Mouse (Mus musculus) E14TG2a.4 (cell line): ENCODE data around the gene Khnyn.

Experiments used
- H3K27me3 ChIP-seq: 2 replicates; pipeline ENCODE4 v1.6.1; 2014; ENCODE audit warnings: low read length, control low read depth; ENCODE audit not compliant: insufficient read depth
- H3K36me3 ChIP-seq: 2 replicates; pipeline ENCODE4 v1.6.1; 2014; ENCODE audit warnings: low read length, control low read depth; ENCODE audit not compliant: insufficient read depth
- H3K4me1 ChIP-seq: replicated peaks from 2 replicates; pipeline ENCODE4 v1.6.1; 2014; ENCODE audit warnings: low read depth, low read length, control low read depth
- H3K4me3 ChIP-seq: replicated peaks from 2 replicates; pipeline ENCODE4 v1.5.1; 2014; ENCODE audit warnings: mild to moderate bottlenecking, low read length
- H3K9me3 ChIP-seq: 2 replicates; pipeline ENCODE4 v1.6.1; 2014; ENCODE audit warnings: low read length, control low read depth
- CTCF ChIP-seq: conservative IDR thresholded peaks from 2 replicates; pipeline ENCODE4 v1.5.1; 2014; ENCODE audit warnings: low read length
- NANOG ChIP-seq: IDR thresholded peaks from 2 replicates; pipeline ENCODE4 v1.6.1; 2014; ENCODE audit warnings: borderline replicate concordance, low read length, mixed read lengths
- POU5F1 ChIP-seq: IDR thresholded peaks from 2 replicates; pipeline ENCODE4 v1.6.1; 2014; ENCODE audit warnings: low read length, borderline replicate concordance

The Khnyn gene

DNA sequence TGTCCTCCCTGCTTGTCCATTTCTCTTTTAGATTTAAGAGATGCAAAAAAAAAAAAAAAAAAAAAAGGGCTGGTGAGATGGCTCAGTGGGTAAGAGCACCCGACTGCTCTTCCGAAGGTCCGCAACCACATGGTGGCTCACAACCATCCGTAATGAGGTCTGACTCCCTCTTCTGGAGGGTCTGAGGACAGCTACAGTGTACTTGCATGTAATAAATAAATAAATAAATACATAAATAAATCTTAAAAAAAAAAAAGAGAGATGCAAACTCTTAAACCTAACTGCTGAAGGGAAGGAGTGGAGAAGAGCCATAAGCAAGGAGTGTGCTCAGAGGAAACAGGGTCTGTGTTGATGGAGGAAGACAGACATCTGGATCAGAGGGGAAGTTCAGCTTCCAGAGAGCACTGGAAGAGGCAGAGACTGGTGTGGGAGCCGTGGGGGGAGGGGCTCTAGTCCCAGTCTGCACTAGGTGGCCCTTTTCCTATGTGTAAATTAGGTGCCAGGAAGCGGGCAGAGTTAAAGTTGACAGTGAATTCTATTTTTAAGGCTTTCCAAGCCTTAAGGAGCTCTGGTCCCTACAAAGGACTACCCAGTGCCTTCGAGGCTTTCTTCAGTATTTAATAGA lies 6.3 kb upstream of the Khnyn start:
- Histone ChIP-seq H3K36me3 (no peaks in the 10 kb centered on the region), H3K4me3 (no peak overlapping the region), H3K9me3 (no peaks in the 10 kb centered on the region), H3K27me3 (peaks cover 28% of the 10 kb centered on the region), H3K4me1 (peaks cover 61% of the 10 kb centered on the region)
- TF ChIP-seq POU5F1 (no peak), NANOG (no peak), CTCF (no peak)

DNA sequence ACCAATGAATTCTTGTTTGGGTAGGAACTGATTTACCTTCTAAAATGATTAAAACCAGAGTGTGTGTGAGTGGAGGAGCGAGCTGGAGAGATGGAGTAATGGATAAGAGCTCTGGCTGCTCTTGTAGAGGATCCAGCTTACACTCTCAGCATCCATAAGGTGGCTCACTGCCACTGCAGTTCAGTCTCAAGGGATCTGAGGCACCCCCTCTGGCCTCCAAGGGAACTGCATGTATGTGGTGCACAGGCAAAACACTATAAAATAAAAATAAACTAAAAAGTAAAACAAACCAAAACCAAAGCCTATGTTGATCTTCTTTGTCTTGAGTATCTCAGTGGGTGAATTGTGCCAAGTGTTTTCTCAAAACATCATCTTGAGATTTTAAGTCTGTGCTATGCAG lies 5.1 kb upstream of the Khnyn start:
- H3K27me3 ChIP-seq: peaks cover 31% of the 10 kb centered on the region
- H3K9me3 ChIP-seq: no peaks in the 10 kb centered on the region

DNA sequence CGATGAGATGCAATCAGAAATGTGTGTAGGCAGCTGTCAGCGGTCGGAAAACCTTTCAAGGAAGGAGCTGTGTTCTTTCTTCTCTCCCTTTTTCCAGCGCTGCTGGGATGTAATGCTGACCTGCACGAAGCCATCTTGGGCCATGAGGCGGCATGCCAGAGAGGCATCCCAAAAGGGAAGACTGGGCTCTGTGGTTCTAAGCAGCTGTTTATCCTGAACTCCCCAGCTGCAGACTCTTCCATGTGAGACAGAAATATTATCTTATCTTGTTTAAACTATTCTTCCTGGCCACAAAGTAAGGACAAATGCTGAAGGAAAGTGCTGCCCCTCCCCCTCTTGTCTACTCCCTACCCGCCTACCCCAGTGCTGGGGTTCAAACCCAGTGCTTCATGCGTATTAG lies 3.8 kb upstream of the Khnyn start:
- H3K36me3 ChIP-seq: no peaks in the 10 kb centered on the region
- TF ChIP-seq CTCF (no peak), POU5F1 (no peak), NANOG (no peak)
- H3K4me3 ChIP-seq: no peak overlapping the region
- H3K27me3 ChIP-seq: peaks cover 24% of the 10 kb centered on the region
- H3K4me1 ChIP-seq: peaks cover 61% of the 10 kb centered on the region
- H3K9me3 ChIP-seq: no peaks in the 10 kb centered on the region

More for the DNA sequence above, 5.1 kb upstream of the Khnyn start:
- TF ChIP-seq CTCF: peak; percentile 87
- TF ChIP-seq POU5F1: no peak
- Histone ChIP-seq H3K4me3 (no peak overlapping the region), H3K36me3 (no peaks in the 10 kb centered on the region), H3K4me1 (peaks cover 61% of the 10 kb centered on the region)

DNA sequence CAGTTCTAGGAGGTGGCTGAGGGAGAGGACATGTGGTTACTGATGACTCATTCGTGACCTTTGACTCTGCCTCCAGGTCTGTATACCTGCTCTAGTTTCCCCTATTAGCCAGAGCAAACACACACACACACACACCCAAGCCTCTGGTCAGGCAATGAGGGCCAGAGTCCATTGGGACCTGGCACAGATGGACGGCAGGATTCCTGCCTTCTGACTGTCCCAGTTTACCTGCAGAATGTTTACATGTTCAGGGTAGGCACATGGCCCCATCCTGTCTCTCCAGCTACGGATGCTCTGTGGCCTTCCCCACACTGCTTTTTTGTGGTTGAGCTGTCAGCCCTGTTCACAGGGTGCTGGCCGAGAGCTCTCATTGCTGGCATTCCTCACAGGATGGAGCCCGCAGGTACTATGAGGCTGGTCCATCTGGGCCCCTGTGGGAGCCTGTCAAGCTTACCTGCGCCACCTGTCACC lies 2.5 kb upstream of the Khnyn start:
- H3K9me3 ChIP-seq: no peaks in the 10 kb centered on the region
- TF ChIP-seq POU5F1: no peak
- H3K4me1 ChIP-seq: peaks cover 73% of the 10 kb centered on the region
- H3K36me3 ChIP-seq: peaks cover 12% of the 10 kb centered on the region
- H3K27me3 ChIP-seq: peaks cover 24% of the 10 kb centered on the region
- H3K4me3 ChIP-seq: 0 out of 2 replicates have a peak overlapping the region, but pooled peaks have one; percentile 20

DNA sequence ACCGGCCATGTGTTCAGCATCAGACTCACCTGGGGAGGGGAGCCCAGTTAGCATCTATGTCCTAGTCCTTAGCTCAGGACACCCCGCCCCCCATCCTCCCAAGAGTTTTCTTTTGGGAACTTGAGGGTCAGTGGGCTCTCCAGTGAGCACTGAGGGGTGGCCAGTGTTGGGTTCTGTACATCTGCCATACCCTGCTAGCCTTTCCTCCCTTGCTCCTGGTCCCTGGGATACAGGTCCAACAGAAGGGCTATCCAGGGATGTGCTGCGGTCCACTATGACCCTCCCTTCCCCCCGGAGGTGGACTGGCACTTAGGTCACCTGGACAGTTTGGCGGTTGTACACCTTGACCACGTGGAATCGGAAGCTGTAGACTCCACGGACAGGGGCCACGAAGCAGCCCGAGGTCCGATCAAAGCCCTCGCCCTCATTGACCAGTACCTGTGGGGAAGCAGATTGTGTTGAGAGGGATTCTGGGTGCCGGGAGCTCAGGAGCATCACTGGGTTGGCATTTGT lies 1.5 kb upstream of the Khnyn start:
- H3K27me3 ChIP-seq: peaks cover 22% of the 10 kb centered on the region
- H3K36me3 ChIP-seq: peaks cover 22% of the 10 kb centered on the region
- TF ChIP-seq NANOG (no peak), POU5F1 (no peak), CTCF (no peak)
- no peaks in the 10 kb centered on the region for H3K9me3 ChIP-seq
- H3K4me3 ChIP-seq: no peak overlapping the region
- peaks cover 73% of the 10 kb centered on the region for H3K4me1 ChIP-seq

DNA sequence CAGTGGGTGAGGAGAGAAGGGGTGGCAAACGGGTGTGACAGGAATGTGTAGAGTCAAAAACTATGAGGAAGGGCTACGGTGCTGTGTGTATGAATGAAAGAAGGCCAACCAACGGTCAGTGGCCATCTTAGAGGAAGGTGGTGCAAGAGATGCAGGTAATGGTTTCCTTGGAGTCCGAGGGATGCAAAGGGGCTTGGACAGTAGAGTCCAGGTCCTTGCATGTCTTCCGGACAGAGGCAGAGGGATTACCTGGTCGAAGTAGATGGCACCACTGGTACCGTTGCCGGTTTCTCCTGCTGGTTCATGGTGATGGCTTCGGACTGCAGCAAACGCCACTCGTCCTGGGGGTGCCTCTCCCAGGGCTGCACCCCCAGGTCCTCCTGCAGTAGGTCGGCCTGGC lies 1.1 kb upstream of the Khnyn start:
- Histone ChIP-seq H3K4me3 (no peak overlapping the region), H3K9me3 (no peaks in the 10 kb centered on the region)
- TF ChIP-seq NANOG: no peak
- TF ChIP-seq CTCF: no peak
- TF ChIP-seq POU5F1: no peak

DNA sequence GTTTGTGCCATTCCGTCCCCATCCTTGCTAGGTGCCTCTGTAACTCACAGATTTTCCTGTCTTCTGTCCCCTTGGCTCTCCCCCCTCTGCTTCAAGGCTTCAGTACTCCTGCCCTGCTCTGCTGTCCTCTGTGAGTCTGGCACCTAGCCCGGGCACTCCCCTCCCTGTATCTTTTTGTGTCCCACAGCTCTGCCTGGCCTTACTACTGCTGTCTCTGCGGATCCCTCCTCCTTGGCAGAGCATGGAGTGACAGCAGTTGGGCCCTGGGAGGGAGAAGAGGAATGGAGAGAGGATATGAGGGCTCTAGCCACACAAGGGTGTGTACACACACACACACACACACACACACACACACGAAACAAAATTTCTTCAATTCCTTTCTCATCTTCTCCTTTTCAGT lies 581 bp upstream of the Khnyn start, which contains the start of gene Cbln3:
Gene Cbln3, minus strand, starts transcription at position 227 of the 400 bp plus-strand sequence.
- peak within 1 kb of the TSS; percentile 84 for H3K4me3 ChIP-seq
- no peaks in the 10 kb centered on the region for H3K9me3 ChIP-seq
- peaks cover 22% of the 10 kb centered on the region for H3K27me3 ChIP-seq
- peaks cover 69% of the 10 kb centered on the region for H3K4me1 ChIP-seq
- H3K36me3 ChIP-seq: peaks cover 31% of the 10 kb centered on the region
- TF ChIP-seq NANOG (no peak), POU5F1 (no peak), CTCF (no peak)

More for the DNA sequence above, 1.1 kb upstream of the Khnyn start:
- peaks cover 26% of the 10 kb centered on the region for H3K36me3 ChIP-seq
- peaks cover 70% of the 10 kb centered on the region for H3K4me1 ChIP-seq
- H3K27me3 ChIP-seq: peaks cover 22% of the 10 kb centered on the region

DNA sequence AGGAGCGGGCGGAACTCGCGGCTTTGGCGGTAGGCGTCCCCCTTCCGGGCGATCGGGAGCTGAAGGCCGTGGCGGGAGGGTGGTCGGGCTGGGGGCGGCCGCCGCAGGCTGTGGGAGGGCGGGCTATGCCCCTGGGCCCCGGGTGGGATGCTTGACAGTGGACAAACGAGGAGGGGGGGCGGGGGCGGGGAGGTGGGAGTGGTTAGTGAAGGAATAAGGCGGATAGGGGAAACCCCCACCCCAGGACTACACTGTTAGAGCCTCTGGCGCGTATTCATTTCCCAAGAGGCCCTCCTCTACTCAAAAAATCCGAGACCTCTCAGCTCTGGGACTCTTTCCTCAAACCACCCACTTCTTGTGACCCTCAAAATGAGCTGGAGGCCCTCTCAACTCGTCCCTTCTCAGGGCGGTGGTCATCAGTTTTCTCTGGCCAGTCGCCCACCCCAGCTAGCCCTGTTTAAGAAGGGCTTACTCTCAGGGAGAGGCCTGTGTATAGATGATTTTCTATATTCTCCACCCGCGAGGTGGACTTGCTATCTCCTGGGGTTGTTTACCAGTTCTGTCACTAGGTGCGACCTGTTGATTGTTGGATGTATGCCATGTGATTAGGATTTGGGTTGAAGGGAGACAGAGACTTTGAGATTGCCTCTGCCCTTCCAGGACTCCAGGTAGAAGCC lies 505 bp downstream of the Khnyn start:
- peaks cover 22% of the 10 kb centered on the region for H3K27me3 ChIP-seq
- peaks cover 42% of the 10 kb centered on the region for H3K36me3 ChIP-seq
- TF ChIP-seq NANOG (no peak), POU5F1 (no peak), CTCF (no peak)
- H3K4me3 ChIP-seq: peak overlapping the region; percentile 84
- no peaks in the 10 kb centered on the region for H3K9me3 ChIP-seq
- peaks cover 66% of the 10 kb centered on the region for H3K4me1 ChIP-seq
